Mouse (Mus musculus): ENCODE measurements around the gene Pacsin3.

Gene Pacsin3

DNA sequence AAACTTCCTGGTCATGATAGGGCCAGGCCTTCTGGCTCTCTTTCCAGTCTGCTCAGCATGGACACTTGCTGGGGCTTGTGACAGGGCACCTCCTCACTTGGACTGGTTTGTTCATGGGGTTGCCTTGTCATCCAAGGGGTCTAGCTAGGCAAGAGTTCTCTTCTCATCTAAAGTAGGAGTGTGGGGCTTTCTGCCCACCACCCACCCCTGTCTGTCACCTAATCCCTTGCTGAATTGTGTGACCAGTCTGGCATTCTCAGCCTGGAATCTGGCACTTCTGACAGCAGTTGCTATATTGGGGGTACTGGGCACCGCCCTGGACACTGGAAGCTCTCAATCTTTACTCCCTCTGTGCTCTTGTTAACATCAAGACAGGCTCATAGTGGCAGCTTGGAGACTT lies 3.7 kb downstream of the Pacsin3 start:
- DNase-seq (ENCODE audit: low spot score): no peak

DNA sequence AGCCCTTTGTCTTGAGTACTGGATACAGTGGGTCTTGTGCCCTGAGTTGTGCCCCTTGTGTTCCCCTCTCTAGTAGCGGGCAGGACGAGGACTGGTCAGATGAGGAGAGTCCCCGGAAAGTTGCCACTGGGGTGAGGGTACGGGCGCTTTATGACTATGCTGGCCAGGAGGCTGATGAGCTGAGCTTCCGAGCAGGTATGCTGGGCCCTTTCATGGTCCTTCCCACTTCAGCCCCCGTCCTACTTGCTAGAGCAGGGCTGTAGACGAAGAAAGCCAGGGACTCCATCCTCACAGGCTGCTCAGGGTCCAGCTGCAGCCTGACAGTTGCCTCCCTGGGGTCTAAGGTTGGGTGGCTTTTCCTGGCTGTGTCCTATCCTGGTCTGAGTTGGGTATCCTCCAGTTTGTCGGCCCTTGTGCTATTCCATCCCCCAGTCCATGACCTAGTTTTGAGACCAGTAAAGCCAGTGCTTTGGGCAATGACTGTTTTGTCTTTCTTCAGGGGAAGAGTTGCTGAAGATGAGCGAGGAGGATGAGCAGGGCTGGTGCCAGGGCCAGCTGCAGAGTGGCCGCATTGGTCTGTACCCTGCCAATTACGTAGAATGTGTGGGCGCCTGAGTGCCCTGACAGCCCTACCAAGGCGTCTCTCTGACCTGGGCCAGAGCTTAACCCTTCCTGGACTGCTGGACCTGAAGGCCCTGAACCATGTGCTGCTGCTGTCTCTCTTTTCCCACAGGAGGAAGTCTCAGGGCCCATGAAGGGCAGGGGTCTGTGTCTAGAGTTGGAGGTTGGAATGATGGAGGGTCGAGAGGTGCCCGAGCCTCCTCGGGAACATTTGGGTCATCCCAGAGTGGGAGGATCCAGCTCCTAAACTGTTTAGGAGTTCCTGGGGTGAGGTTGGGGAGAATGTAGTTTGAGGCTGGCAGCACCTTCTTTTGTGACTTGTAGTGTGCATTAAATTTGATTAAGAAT lies 8.2 kb downstream of the Pacsin3 start:
- DNase-seq (ENCODE audit: low spot score): no peak

DNA sequence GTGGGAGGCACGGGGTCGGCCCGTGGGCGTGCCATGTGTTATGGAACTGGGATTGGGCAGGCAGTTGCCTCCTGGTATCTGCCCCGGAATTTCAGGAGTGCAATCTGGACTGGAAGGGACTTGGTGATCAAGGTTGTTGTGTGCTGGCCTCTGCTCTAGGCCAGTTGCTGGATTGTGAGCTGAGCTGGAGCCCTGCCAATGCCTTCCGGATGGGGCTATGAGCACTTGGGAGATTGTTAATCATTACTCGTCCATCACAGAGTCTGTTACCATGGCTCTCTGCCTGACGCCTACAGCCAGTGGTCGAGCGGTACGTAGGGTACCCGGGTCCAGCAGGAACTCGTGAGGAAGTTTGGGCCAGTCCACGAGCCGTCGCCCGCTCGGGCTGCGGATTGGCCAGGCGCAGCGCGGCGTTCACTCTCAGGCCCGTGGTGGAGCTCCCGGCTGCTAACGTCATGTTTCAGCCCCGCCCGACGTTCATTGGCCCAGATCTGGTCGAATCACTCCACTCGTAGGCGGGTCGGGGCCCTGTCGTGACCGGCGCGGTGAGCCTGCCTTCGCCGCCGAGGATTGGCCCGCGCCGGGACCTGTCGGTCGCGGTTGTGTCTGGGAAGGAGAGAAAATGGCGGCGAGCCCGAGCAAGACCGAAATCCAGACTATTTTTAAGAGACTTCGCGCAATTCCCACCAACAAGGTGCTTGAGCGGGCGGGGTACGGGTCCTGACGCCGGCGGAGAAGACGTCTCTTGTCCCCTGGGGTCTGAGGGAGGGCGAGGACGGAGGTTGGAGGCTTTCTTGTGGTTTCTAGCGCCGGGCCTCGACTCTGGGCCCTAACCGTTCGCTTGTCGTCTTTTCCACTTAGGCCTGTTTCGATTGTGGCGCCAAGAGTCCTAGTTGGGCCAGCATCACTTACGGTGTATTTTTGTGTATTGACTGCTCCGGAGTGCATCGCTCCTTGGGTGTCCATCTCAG lies 9.2 kb downstream of the Pacsin3 start, which contains the start of gene Arfgap2:
Gene Arfgap2, plus strand, starts transcription at position 264 of the 971 bp plus-strand sequence.
- peak; percentile 97 for DNase-seq (ENCODE audit: low spot score)

DNA sequence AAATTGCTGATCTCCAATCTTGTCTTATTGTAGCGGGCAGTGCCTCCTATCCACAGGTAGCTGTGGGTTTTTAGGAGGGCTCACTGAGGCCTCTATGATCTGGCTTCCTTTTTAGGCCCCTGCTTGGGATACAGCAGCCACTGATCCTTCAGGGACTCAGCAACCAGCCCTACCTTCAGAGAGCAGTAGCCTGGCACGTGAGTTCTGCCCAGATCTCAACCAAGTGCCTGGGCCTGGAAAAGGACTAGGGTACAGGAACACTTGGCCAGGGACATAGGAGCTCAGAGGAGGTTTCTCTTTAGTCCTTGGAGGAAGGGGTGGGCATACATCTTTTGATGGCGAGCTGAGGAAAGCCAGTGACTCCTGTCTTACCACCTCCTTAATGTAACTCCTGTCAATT lies 12.3 kb downstream of the Pacsin3 start:
- DNase-seq (ENCODE audit: low spot score): no peak

DNA sequence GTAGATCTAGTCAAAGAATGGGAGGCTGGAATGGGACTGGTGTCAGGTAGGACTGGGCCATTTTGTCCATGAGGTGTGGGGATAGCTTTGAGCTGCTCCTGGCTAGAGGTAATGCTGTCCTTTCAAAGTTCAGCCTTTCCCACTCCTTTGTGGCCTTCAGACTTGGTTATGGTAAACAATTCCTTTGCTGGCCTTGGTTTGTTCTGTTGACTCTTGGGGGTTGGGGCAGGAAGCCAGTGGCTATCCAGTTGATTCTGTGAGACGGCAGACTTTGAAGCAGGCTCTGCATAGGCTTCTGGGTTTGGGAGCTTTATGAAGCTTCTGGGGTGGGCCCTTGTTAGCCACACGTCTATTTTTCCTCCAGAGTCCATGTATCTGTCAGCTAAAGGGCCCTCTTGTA lies 13.0 kb downstream of the Pacsin3 start:
- DNase-seq (ENCODE audit: low spot score): no peak

DNA sequence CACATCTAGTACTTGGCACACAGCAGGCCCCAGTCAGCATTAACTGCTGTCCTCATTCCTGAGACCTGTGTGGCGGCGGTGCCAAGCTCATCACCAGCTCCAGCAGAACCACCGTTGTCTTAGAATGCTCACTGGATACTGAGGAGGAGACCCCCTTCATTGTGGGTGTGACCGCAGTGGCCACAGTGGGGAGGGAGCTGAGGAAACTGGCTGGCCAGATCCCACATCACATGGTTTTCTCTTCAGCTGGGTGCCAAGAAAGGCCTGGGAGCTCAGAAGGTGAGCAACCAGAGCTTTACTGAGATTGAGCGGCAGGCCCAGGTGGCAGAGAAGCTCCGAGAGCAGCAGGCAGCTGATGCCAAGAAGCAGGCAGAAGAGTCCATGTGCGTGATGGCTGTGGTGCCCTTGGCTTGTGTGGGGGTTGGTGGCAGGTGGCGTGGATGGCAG lies 14.0 kb downstream of the Pacsin3 start:
- no peak for DNase-seq (ENCODE audit: low spot score)

DNA sequence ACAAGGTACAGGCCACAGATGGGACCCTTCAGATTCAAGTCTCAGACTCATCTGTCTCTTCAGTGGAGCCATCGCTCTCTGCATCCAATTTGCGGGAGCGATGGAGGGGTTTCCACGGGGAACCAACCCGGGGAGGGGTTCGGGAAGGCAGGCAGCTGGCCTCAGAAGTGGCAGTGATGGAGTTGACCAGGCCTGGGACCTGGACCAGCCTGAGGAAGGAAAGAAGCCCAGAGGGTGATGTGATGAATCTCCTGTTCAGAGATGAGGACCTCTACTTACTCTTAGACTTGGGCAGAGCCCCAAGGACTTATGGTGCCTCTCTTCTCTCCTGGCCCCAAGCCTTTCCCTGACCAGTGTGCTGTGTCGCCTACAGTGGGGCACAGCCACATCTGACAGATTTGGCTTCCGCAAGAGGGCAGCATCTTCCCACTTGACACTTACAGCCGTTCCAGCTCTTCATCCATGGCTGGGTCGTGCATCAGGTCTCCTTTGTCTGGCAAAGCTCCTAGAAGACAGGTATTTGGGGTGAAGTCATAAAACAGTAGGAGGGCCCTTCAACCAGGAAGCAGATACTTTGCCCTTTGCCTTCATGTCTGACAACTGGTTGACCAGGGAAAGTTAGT lies 23.1 kb downstream of the Pacsin3 start:
- DNase-seq (ENCODE audit: low spot score): peak; percentile 74

DNA sequence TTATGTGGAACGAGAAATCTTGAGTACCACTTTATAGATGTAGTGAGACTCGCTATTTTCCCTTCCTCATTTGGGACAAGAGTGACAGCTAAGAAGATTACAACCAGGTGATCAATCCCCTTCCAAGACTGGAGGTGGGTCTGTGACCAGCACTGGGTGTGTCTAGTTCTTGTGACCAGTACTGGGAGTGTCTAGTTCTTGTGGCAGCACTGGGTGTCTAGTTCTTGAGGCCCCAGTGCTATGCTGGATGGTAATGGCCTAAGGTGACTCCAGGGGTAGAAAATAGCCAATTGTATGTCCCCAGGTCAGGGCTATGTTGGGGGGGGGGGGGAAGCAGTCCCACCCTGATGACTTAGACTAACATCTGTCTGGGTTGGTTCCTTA lies 23.6 kb downstream of the Pacsin3 start:
- no peak for DNase-seq (ENCODE audit: low spot score)

DNA sequence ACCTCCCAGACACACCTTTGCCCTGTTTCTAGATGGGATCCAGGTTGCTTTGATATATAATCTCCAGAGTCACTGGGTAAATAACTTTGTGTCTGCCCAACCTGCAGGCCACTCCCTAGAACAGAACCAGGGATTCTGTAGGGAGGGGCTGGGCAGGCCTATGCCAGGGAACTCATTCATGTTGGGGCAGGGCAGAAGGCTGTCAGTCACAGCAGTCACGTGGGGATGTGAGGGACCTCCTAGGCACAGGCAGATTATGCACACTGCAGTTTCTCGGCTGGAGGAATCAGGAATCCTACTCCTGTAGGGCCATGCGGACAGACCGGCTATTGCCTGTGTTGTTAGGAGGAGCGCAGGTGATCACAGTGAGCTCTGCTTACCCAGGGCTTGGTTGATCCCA lies 25.6 kb downstream of the Pacsin3 start:
- DNase-seq (ENCODE audit: low spot score): peak; percentile 73

DNA sequence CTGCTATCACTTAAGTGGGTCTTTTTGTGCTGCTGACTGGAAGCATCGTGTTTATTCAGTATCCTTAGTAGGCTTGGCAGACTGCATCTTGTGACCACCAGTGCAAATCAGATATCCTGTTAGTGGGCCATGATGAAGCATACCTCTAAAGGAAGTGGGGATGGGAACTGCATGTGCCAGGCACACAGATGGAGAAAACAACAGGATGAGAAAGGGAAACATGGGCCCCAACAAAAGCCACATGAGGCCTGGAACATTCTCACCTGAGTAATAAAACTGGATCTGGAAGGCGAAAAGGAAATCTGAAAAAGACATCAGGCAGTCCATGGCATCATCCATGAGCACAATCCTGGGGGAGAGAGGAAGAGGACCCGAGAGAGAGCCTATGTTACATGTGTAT lies 28.2 kb downstream of the Pacsin3 start:
- no peak for DNase-seq (ENCODE audit: low spot score)

DNA sequence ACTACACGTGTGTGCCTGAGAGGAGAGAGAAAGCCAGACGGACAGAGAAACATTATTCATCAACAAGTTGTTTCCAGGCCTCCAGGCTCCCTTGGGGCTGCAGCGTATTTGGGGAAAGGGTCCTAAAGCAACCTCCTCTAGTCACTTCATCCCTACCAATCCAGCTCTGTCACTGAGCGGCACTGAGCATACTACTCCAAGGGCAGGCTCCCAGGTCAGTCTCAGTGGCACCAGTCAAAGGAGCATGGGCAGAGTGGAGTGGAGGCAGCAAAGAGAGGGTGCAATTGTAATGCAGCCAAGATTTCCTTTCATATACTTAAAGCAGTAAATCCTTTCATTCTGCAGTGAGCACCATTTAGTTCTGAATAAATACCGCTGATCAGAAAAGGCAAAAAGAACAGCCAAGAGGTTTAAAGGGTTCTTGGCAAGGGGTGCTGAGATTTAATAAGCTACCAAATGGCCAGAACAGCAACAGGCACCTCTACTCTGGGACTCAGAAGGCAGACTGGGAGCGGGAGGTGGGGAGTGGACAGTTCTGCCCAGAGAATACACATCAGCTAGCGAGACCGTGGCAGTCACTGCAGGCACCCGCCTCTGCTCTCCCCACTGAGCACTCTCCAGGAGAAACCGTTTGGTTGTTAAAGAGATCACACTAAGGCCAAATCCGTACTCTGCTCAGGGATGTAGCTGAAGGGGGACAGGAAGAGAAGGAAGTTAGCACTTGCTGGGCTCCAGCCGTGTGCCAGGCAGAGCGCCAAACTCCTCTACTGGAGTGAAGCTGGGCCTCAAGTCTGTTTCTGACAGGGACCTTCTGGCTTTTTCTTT lies 28.8 kb downstream of the Pacsin3 start:
- DNase-seq (ENCODE audit: low spot score): peak; percentile 60

DNA sequence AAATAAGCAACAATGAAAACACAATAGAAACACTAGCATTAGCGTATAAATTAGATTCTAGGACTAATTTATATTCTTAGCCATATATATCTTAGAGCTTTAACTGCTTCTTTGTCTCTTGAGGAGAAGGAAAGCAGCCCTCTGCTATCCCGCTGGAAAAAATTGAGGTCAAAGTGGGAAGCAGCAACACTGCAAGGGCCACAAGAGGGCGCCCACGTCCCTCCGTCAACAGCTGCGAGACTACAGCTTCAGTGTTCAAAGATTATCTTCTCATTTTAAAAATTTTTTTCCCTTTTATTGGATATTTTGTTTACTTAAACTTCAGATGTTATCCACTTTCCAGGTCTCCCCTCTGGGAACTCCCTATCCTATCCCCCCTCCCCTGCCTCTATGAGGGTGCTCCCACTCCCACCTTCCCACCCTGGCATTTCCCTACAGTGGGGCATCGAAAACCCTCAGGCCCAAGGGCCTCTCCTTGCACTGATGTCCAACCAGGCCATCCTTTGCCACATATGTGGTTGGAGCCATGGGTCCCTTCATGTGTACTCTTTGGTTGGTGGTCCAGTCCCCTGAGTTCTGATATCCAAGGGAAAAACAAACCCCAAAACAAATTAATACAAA lies 30.2 kb downstream of the Pacsin3 start:
- DNase-seq (ENCODE audit: low spot score): peak; percentile 87

DNA sequence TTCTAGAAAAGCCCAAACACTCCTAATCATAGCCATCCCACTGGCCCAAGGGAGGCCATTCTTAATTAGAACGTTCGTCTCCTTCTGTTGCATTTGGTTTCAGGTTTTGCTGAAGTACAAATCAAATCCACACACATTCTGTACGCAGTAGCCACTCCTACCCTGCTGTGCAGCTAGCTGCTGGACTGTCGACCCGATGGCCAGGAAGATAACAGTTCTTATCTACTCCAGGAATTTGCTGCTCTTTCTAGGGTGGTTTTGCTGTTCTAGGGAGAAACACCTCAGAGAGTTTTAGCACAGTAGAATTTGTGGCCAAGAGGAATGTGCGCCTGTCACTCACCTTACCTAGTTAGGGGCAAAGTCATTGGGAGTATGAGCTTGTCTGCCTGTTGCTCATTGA lies 31.8 kb downstream of the Pacsin3 start:
- DNase-seq (ENCODE audit: low spot score): peak; percentile 60

DNA sequence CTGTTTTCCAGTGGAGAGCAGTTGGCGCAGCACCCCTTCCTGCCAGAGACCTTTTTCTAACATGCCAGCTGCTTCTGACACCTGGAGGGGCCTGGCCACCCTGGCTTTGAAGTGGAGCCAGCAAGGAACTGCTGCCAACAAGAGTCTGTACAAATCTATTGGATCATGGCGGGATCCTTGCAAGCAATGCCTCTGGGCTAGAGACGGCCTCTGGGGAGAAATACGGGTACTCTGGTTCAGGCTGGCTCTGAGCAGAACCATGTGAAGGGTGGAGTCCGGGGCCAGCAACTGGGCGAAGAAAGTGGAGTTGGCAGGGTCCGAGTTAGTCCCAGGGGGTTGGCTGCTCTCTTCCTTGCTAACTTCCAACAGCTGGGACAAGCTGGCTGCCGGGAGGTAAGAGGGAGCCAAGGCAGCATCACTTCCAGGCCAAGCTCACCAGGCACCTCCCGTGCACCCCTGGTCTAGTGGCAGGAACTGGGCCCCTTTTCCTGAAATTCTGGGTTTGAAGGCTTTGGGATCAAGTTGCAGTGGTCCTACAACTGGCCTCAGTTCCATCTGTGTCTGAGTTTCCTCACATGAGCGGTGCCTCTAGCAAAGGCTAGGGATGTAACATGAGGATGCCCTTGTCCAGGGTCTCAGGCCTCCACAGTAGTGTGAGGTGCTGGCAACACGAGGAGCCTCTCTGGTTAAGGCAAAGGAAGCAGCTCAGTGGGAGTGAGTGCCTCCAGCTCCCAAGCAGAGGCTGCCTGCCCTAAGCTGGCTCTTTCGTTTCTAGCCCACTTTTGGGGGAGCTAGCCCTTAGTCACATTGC lies 35.6 kb downstream of the Pacsin3 start:
- DNase-seq (ENCODE audit: low spot score): peak; percentile 35

DNA sequence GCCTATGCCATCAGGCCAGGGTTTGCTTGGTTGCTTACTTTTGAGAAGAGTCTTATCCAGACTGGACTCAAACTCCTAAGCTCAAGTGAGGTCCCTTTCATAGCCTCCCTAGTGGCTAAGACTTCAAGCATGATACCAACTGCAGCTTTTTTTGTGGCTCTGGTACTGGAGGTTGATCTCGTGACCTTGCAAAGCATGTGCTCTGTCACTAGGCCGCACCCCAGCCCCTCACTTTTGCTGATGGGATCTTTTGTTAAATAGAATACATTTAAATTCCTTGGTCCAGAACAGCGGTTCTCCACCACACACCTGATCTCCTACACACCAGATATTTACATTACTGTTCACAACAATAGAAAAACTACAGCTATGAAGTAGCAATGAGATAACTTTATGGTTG lies 38.5 kb downstream of the Pacsin3 start:
- no peak for DNase-seq (ENCODE audit: low spot score)

DNA sequence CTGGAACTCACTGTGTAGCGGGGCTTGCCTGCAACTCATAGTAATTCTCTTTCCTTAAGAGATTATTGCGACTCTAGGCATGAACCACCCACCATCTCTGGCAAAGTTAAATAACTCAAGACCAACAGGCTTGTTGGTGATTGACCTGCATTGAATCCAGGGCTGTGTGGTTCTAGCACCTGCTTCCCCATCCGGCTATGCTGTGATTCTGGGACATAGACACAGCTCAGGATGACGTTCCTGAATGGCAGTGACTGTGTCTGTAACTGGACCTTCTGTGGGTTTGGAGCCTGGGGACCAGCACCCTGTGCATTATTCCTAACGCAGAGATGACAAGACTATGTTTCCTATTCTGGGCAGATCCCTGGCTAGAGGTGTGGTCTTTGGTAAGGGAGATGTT lies 40.1 kb downstream of the Pacsin3 start:
- DNase-seq (ENCODE audit: low spot score): no peak

DNA sequence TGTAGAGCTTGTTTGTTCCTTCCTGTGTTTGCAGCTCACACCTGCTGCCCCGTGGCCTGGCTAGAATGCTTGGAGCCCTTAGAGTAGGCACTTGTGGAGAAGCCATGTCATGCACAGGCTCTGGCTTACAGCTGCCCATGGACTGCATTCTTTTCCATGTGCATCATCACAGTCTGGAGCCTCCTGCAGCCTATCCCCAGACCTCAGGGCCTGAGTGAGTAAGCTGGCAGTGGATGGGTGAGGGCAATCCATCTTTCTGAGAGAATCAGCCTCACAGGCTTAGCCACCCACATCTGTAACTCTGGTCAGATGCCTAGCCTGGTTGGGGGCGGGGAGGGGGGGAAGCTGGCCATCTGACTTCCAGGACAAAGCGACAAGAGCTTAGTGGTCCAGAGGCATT lies 43.4 kb downstream of the Pacsin3 start:
- no peak for DNase-seq (ENCODE audit: low spot score)

DNA sequence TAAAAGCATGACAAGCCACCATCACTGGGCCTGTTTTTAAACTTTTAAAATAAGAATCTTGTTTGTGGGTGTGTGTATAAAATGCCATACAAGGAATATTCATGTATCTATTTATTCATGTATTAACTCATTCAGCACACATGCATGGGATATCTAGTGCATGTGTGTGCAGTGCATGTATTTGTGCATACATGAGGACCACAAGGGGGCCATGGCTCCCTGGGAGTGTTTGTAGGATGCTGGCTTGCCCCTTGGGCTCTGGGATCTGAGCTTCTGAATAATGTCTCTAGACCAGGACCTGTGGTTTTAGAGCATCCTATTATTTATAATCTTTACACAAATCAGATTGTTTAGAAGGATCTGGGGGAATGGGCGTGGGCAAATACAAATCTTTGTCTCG lies 45.0 kb downstream of the Pacsin3 start:
- DNase-seq (ENCODE audit: low spot score): no peak

DNA sequence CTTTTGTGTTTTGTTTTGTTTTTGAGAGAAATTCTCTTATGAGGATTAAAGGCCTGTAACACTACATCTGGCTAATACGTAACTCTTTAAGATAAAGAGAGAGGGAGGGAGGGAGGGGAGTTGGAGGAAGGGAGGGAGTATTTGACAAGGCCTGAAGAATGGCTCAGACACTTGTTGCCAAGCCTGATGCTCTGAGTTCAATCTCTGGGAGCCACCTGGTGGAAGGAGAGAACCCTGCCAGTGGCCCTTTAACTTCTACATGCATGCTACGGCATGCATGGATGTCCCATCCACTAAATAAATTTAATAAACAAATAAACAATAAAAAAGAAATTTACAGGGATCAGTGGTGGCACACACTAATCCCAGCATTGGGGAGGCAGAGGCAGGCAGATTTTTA lies 46.1 kb downstream of the Pacsin3 start:
- DNase-seq (ENCODE audit: low spot score): no peak

DNA sequence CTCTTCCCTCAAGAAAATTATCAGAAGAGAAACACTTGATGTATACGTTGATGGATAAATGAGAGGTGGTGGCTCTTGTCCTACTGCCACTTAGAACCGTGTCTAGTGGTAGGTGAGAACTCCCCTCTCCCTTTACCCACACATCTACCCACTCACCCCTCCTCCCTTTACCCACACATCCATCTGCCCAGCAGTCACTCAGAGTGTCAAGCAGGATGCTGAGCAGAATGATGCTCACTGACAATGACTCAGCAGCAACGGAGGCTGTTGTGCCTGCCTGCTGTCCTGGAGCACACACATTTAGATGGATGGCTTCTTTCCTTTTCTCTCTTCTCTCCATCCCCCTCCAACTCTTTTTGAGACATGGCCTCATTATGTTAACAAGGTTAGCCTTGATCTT lies 47.1 kb downstream of the Pacsin3 start:
- no peak for DNase-seq (ENCODE audit: low spot score)
